ENCODE assay signal across 18 mouse cellular contexts in the genomic region with DNA sequence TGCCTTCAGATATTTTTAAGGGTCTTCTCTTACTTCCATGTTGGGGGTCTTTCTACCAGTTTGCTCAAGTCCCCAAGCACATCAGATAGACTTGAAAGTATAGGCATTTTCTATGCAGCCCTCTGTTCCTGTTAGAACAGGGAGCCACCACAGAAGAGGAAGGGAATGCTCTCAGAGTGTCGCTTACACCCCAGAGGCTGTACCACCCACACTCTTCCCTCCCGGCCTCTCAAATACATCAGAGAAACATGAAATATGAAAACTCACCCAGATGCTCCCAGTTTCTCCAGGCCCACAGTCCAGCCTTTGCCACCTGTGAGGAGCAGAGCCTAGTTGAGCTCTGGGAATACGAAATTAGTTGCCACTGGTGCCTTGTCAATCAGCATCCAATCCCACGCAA.
"Had no signal": no experiment of that assay in that cellular context is flagged by ENCODE, and none has a peak within 500 bp of the region (broad histone marks: within the 10 kb centered on the region; RNA-seq: fewer than 3 reads in every experiment).

No protein-coding gene starts in this region.

- H3K4me3 ChIP-seq: kidney, embryonic 15.5 days; limb, embryonic 12.5 days; limb, embryonic 15.5 days; midbrain, embryonic 12.5 days; midbrain, embryonic 15.5 days; neural tube, embryonic 12.5 days; neural tube, embryonic 15.5 days had no signal

- H3K4me1 ChIP-seq: kidney, embryonic 15.5 days; limb, embryonic 12.5 days; limb, embryonic 15.5 days; midbrain, embryonic 12.5 days; midbrain, embryonic 15.5 days; neural tube, embryonic 12.5 days; neural tube, embryonic 15.5 days had no signal

- H3K27me3 ChIP-seq: kidney, embryonic 15.5 days; limb, embryonic 12.5 days; limb, embryonic 15.5 days; midbrain, embryonic 12.5 days; midbrain, embryonic 15.5 days; neural tube, embryonic 12.5 days; neural tube, embryonic 15.5 days had no signal

- H3K9me3 ChIP-seq: kidney, embryonic 15.5 days; limb, embryonic 15.5 days; midbrain, embryonic 12.5 days; midbrain, embryonic 15.5 days; neural tube, embryonic 12.5 days; neural tube, embryonic 15.5 days had no signal

- H3K36me3 ChIP-seq: kidney, embryonic 15.5 days; limb, embryonic 12.5 days; limb, embryonic 15.5 days; midbrain, embryonic 12.5 days; midbrain, embryonic 15.5 days; neural tube, embryonic 12.5 days; neural tube, embryonic 15.5 days had no signal

- H3K27ac ChIP-seq: kidney, embryonic 15.5 days; limb, embryonic 12.5 days; limb, embryonic 15.5 days; liver, embryonic 14.5 days; macrophage; midbrain, embryonic 12.5 days; midbrain, embryonic 15.5 days; neural tube, embryonic 12.5 days; neural tube, embryonic 15.5 days; stomach, postnatal 0 days had no signal

- DNase-seq: kidney, adult 2 months; kidney, postnatal 10 days; kidney, postnatal 36 days; left cerebral cortex, postnatal 4 days; liver, postnatal 0 days; lung, embryonic 14.5 days; right cerebral cortex, postnatal 25 days; thymus, postnatal 25 days had no signal
